Comparison of ENCODE assay signal across 13 mouse cellular contexts in genomic region chr9:34612886-34613769, GRCm38 (mm10).
A peak's percentile ranks its signal among the peaks of the same experiment; 100 is the strongest.
DNase-seq lines count a peak whose midpoint lies in the region; ATAC-seq lines count a peak whose summit lies in the region.
"Had no signal": no experiment of that assay in that cellular context is flagged by ENCODE, and none has a peak within 500 bp of the region (broad histone marks: within the 10 kb centered on the region; RNA-seq: fewer than 3 reads in every experiment).

No protein-coding gene starts in this region.

- 83% methylated on average over 6 of the region's 6 CpGs for WGBS in hindbrain, embryonic 15.5 days
- 94% methylated on average over 6 of the region's 6 CpGs for WGBS in hindbrain, embryonic 13.5 days
- 83% methylated on average over 6 of the region's 6 CpGs for WGBS in neural tube, embryonic 15.5 days

- H3K27me3 ChIP-seq in hindbrain, embryonic 15.5 days, result no peaks in the 10 kb centered on the region
- no peaks in the 10 kb centered on the region for H3K27me3 ChIP-seq in hindbrain, embryonic 13.5 days
- H3K27me3 ChIP-seq in neural tube, embryonic 15.5 days (replicated peaks), result no peaks in the 10 kb centered on the region
- H3K27me3 ChIP-seq: liver, embryonic 15.5 days had no signal

- H3K4me1 ChIP-seq in hindbrain, embryonic 15.5 days (replicated peaks), result peaks cover 8% of the 10 kb centered on the region; the same call in 1 of the 2 replicates
- H3K4me1 ChIP-seq in hindbrain, embryonic 13.5 days (replicated peaks), result peaks cover 15% of the 10 kb centered on the region
- H3K4me1 ChIP-seq in neural tube, embryonic 15.5 days, result peaks cover 17% of the 10 kb centered on the region
- H3K4me1 ChIP-seq: liver, embryonic 15.5 days had no signal

- DNase-seq in adrenal gland, adult 2 months, result peak; percentile 39
- DNase-seq in adrenal gland, postnatal 4 days (ENCODE audit: low spot score in 2 of 2), result no peak
- no peak for DNase-seq in neural tube, embryonic 10.5 days (ENCODE audit: extremely low spot score, low spot score)
- DNase-seq in right cerebral cortex, postnatal 36 days (ENCODE audit: low spot score in 2 of 2), result no peak
- DNase-seq in testis, postnatal 10 days (ENCODE audit: low spot score), result no peak
- DNase-seq: gastrocnemius, postnatal 10 days; thymus, postnatal 25 days had no signal

- no peak overlapping the region for H3K4me3 ChIP-seq in hindbrain, embryonic 15.5 days
- no peak overlapping the region for H3K4me3 ChIP-seq in hindbrain, embryonic 13.5 days
- no peak overlapping the region for H3K4me3 ChIP-seq in neural tube, embryonic 15.5 days (replicated peaks)
- H3K4me3 ChIP-seq: limb, embryonic 10.5 days; liver, embryonic 15.5 days had no signal

- ATAC-seq in hindbrain, embryonic 15.5 days (ENCODE audit: low FRiP score, low read depth), result peak; percentile 61
- no peak for ATAC-seq in hindbrain, embryonic 13.5 days (ENCODE audit: low FRiP score)
- peak; percentile 30; the same call in 1 of the 2 replicates for ATAC-seq in neural tube, embryonic 15.5 days (ENCODE audit: low FRiP score)

- no peak overlapping the region for H3K9ac ChIP-seq in hindbrain, embryonic 15.5 days
- no peak overlapping the region for H3K9ac ChIP-seq in hindbrain, embryonic 13.5 days
- no peak overlapping the region for H3K9ac ChIP-seq in neural tube, embryonic 15.5 days (replicated peaks)
- H3K9ac ChIP-seq: liver, embryonic 15.5 days had no signal

- H3K9me3 ChIP-seq in hindbrain, embryonic 15.5 days, result no peaks in the 10 kb centered on the region
- no peaks in the 10 kb centered on the region for H3K9me3 ChIP-seq in hindbrain, embryonic 13.5 days
- H3K9me3 ChIP-seq in neural tube, embryonic 15.5 days (replicated peaks), result no peaks in the 10 kb centered on the region
- H3K9me3 ChIP-seq: limb, embryonic 10.5 days; liver, embryonic 15.5 days had no signal

- no peak overlapping the region for H3K27ac ChIP-seq in hindbrain, embryonic 15.5 days (replicated peaks)
- H3K27ac ChIP-seq in hindbrain, embryonic 13.5 days, result no peak overlapping the region
- H3K27ac ChIP-seq in neural tube, embryonic 15.5 days (replicated peaks), result no peak overlapping the region; the same call in 1 of the 2 replicates
- H3K27ac ChIP-seq: limb, embryonic 10.5 days; liver, embryonic 15.5 days had no signal

- H3K4me2 ChIP-seq in hindbrain, embryonic 15.5 days, result no peak overlapping the region
- H3K4me2 ChIP-seq in hindbrain, embryonic 13.5 days, result no peak overlapping the region
- H3K4me2 ChIP-seq in neural tube, embryonic 15.5 days, result no peak overlapping the region
- H3K4me2 ChIP-seq: liver, embryonic 15.5 days; midbrain, embryonic 11.5 days had no signal

- no peaks in the 10 kb centered on the region for H3K36me3 ChIP-seq in hindbrain, embryonic 15.5 days
- no peaks in the 10 kb centered on the region for H3K36me3 ChIP-seq in hindbrain, embryonic 13.5 days
- no peaks in the 10 kb centered on the region for H3K36me3 ChIP-seq in neural tube, embryonic 15.5 days
- H3K36me3 ChIP-seq: limb, embryonic 10.5 days; liver, embryonic 15.5 days had no signal
